Mouse (Mus musculus) frontal cortex, postnatal 14 days (tissue): ENCODE data around the gene Tenm2.

Source experiments
- DNase-seq, 2 experiments: peaks; one replicate each; pipeline ENCODE4 v3.0.0; 2022; ENCODE audit warnings: low spot score in 2 of 2

Gene Tenm2

GRCm38 (mm10) chr11:36902302-36902701 lies 333.5 kb downstream of the Tenm2 start:
- DNase-seq, result no peak

GRCm38 (mm10) chr11:36893061-36893460 lies 342.7 kb downstream of the Tenm2 start:
- DNase-seq, result no peak

GRCm38 (mm10) chr11:36891106-36891505 lies 344.7 kb downstream of the Tenm2 start:
- no peak for DNase-seq

- no peak for DNase-seq
Observed at GRCm38 (mm10) chr11:36887490-36887889, 348.3 kb downstream of the Tenm2 start.

GRCm38 (mm10) chr11:36886147-36886546 lies 349.6 kb downstream of the Tenm2 start:
- no peak for DNase-seq

GRCm38 (mm10) chr11:36872961-36873360 lies 362.8 kb downstream of the Tenm2 start:
- no peak for DNase-seq

- DNase-seq, result no peak
Observed at GRCm38 (mm10) chr11:36870548-36870947, 365.2 kb downstream of the Tenm2 start.

- no peak for DNase-seq
Observed at GRCm38 (mm10) chr11:36851690-36852089, 384.1 kb downstream of the Tenm2 start.

GRCm38 (mm10) chr11:36847451-36847850 lies 388.3 kb downstream of the Tenm2 start:
- no peak for DNase-seq

- DNase-seq, result no peak
Observed at GRCm38 (mm10) chr11:36832855-36833254, 402.9 kb downstream of the Tenm2 start.

GRCm38 (mm10) chr11:36831511-36831910 lies 404.3 kb downstream of the Tenm2 start:
- DNase-seq, result no peak

- DNase-seq, result no peak
Observed at GRCm38 (mm10) chr11:36824666-36825065, 411.1 kb downstream of the Tenm2 start.

- DNase-seq, result no peak
Observed at GRCm38 (mm10) chr11:36804615-36805014, 431.1 kb downstream of the Tenm2 start.

- DNase-seq, result no peak
Observed at GRCm38 (mm10) chr11:36802208-36802631, 433.5 kb downstream of the Tenm2 start.

GRCm38 (mm10) chr11:36801683-36802082 lies 434.1 kb downstream of the Tenm2 start:
- no peak for DNase-seq

GRCm38 (mm10) chr11:36799409-36799808 lies 436.4 kb downstream of the Tenm2 start:
- DNase-seq, result no peak

GRCm38 (mm10) chr11:36758009-36758408 lies 477.8 kb downstream of the Tenm2 start:
- no peak for DNase-seq

- DNase-seq, result no peak
Observed at GRCm38 (mm10) chr11:36746286-36746685, 489.5 kb downstream of the Tenm2 start.

- no peak for DNase-seq
Observed at GRCm38 (mm10) chr11:36727800-36728199, 508.0 kb downstream of the Tenm2 start.

- DNase-seq, result no peak
Observed at GRCm38 (mm10) chr11:36702881-36703280, 532.9 kb downstream of the Tenm2 start.

GRCm38 (mm10) chr11:36700951-36701350 lies 534.8 kb downstream of the Tenm2 start:
- DNase-seq, result no peak

- no peak for DNase-seq
Observed at GRCm38 (mm10) chr11:36700131-36700530, 535.6 kb downstream of the Tenm2 start.

GRCm38 (mm10) chr11:36698268-36698667 lies 537.5 kb downstream of the Tenm2 start:
- no peak for DNase-seq

GRCm38 (mm10) chr11:36697816-36698215 lies 537.9 kb downstream of the Tenm2 start:
- no peak for DNase-seq
